24 mouse cellular contexts compared by ENCODE assay signal in genomic region chr1:75919134-75919533, GRCm38 (mm10).
"Had no signal": no experiment of that assay in that cellular context is flagged by ENCODE, and none has a peak within 500 bp of the region (broad histone marks: within the 10 kb centered on the region; RNA-seq: fewer than 3 reads in every experiment).

No protein-coding gene starts in this region.

- H3K9me3 ChIP-seq: heart, embryonic 13.5 days; heart, embryonic 15.5 days; hindbrain, embryonic 13.5 days; hindbrain, embryonic 15.5 days; limb, embryonic 10.5 days; limb, embryonic 12.5 days had no signal

- H3K4me3 ChIP-seq: heart, adult 2 months; heart, embryonic 13.5 days; heart, embryonic 15.5 days; hindbrain, embryonic 13.5 days; hindbrain, embryonic 15.5 days; layer of hippocampus, adult 2 months; left cerebral cortex, adult 2 months; limb, embryonic 10.5 days; limb, embryonic 12.5 days had no signal

- H3K9ac ChIP-seq: heart, embryonic 13.5 days; heart, embryonic 15.5 days; hindbrain, embryonic 13.5 days; hindbrain, embryonic 15.5 days; limb, embryonic 12.5 days had no signal

- H3K36me3 ChIP-seq: heart, embryonic 13.5 days; heart, embryonic 15.5 days; hindbrain, embryonic 13.5 days; hindbrain, embryonic 15.5 days; limb, embryonic 10.5 days; limb, embryonic 12.5 days had no signal

- DNase-seq: gastrocnemius, postnatal 14 days; gastrocnemius, postnatal 36 days; heart, adult 11 months; heart, adult 2 months; heart, postnatal 14 days; heart, postnatal 36 days; kidney, adult 18-20 months; kidney, adult 8-10 months; kidney, postnatal 10 days; kidney, postnatal 25 days; kidney, postnatal 4 days; liver had no signal

- H3K27me3 ChIP-seq: heart, embryonic 15.5 days; hindbrain, embryonic 15.5 days; limb, embryonic 12.5 days had no signal

- H3K4me1 ChIP-seq: hindbrain, embryonic 15.5 days had no signal

- ATAC-seq: hindbrain, postnatal 0 days; intestine, postnatal 0 days had no signal

- H3K27ac ChIP-seq: heart, adult 2 months; heart, embryonic 13.5 days; heart, embryonic 15.5 days; hindbrain, embryonic 13.5 days; hindbrain, embryonic 15.5 days; hindbrain, postnatal 0 days; layer of hippocampus, adult 2 months; left cerebral cortex, adult 2 months; limb, embryonic 10.5 days; limb, embryonic 12.5 days had no signal

- H3K4me2 ChIP-seq: heart, embryonic 11.5 days; heart, embryonic 13.5 days; heart, embryonic 15.5 days; hindbrain, embryonic 13.5 days; hindbrain, embryonic 15.5 days; limb, embryonic 12.5 days; liver, embryonic 11.5 days had no signal
